Comparison of ENCODE assay signal across 9 mouse cellular contexts in the genomic region with DNA sequence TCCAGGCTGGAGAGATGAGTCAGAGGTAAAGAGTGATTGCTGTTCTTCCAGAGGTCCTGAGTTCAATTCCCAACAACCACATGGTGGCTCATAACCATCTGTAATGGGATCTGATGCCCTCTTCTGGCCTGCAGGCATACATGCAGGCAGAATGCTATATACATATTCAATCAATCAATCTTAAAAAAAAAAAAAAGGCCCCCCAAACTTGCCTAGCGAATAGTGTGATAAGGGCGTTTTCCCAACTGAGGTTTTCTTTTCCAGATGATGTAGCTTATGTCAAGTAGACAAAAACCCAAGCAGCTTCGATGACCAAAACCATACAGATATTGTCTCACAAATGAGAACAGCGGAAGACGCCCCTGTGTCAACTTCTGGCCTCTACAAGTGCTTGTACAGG. TPM values are rescaled to one million over a fixed set of nuclear protein-coding genes. Genes with fewer than 3 reads are reported as not detected.
"Had no signal": no experiment of that assay in that cellular context is flagged by ENCODE, and none has a peak within 500 bp of the region (broad histone marks: within the 10 kb centered on the region; RNA-seq: fewer than 3 reads in every experiment).

No protein-coding gene starts in this region.

RNA-seq across cellular contexts. Expression of a gene that starts 5.2 kb away (rescaled TPM):
- total RNA-seq: midbrain, postnatal 0 days; monocyte, adult 5-6 weeks; neutrophil, adult 5-6 weeks had no signal
- polyA plus RNA-seq: macrophage; midbrain, embryonic 11.5 days; midbrain, embryonic 13.5 days; midbrain, embryonic 15.5 days; midbrain, postnatal 0 days; neural tube, embryonic 12.5 days; neural tube, embryonic 14.5 days had no signal
